Mouse (Mus musculus) NIH3T3 (cell line): ENCODE measurements around the gene Tmem60.

Experiments used
- DNase-seq: peaks from one replicate; pipeline ENCODE4 v3.0.0-alpha.2; 2012; ENCODE audit warnings: low read depth

Gene Tmem60

DNA sequence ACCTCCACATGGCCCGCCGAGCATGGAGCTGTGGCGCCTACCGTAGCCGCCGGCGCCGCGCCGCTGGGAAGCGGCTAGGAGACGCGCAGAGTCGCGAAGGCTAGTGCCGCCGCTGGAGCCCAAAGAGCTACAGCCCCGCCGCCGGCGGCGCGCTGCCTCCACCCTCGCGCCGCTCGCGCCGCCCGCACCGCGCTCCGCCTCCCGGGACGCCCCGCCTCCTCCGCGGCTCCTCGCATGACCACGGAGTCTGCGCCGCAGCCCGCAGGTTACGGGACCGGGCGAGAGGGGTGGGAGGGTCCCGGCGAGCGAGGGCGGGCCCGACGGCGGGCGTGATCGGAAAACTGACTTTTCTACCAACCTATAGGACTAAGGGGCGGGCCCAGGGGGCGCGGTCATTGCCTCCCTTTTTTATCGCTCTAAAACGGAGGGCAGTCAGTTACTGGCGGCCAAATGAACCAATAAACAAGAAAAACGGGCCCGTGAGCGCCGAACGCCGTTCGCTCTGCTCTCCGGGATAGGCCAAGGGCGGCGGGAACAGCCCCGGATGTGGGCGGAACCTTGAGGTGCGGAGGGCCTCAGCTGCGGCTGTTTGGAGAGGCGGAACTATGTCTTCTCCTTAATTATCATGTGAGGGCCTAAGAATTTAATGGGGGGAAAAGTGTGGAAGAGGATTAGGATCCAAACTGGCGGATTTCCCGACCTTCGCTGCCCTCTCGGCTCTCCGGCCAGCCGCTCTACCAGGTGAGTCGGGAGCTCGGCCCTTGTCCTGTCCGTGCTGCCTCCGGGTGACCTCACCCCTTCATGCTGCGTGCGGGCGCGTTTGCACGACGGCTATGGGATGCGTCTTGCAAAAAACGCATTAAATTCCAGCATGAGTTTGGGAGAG, at the start of gene Tmem60, which contains the start of gene Phtf2:
Gene Tmem60, plus strand, starts transcription at position 277 of the 886 bp plus-strand sequence.
Gene Phtf2, minus strand, starts transcription at position 210 of the 886 bp plus-strand sequence.
- DNase-seq: peak; percentile 99

DNA sequence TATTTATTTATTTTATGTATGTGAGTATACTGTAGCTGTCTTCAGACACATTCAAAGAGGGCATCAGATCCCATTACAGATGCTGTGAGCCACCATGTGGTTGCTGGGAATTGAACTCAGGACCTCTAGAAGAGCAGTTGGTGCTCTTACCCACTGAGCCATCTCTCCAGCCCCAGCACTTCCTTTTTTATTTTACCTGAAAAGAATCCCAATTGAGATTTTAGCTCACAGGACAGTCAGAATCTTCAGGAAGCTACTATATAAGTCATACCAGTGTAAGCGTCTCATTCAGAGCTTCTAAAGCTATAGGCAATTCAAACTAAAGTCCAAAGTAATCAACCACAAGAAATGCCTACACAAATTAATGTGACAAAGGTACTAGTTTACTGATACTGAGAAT, 47.6 kb upstream of the Tmem60 start:
- no peak for DNase-seq

DNA sequence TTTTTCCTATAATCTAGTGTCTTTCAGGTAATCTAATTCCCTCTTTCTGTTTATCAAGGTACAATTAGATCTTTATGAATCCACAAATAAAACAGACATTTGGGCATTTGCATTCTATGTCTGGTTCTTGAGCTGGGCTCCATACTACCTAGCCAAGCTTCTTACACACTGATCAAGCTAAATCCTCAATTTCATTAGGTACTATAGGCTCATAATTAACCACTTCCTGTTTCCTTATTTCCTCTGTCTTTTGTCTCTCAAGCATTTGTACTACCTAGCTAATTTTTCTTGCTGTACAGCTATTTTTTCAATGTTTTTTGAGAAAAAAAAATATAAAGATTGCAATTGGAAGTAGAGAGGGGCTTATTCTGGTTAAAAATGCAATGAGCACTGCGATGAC, 44.9 kb upstream of the Tmem60 start:
- no peak for DNase-seq

DNA sequence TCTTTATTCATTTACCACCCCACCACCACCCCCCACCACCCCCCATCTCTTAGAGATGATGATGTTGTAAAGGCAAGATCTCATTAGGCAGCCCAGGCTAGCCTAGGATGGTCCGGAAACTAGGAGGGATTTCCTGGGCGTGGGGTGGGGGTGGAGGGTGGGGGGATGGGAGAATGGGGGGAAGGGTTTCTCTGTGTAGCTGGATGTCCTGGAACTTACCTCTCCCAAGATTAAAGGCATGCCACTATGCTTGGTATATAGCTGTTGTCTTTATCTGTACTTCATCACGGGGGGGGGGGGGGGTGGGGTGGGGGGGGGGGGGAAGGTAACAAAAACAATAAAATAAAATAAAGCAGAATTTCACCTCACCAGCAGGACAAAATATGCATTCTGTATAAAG, 38.6 kb upstream of the Tmem60 start:
- DNase-seq: no peak

DNA sequence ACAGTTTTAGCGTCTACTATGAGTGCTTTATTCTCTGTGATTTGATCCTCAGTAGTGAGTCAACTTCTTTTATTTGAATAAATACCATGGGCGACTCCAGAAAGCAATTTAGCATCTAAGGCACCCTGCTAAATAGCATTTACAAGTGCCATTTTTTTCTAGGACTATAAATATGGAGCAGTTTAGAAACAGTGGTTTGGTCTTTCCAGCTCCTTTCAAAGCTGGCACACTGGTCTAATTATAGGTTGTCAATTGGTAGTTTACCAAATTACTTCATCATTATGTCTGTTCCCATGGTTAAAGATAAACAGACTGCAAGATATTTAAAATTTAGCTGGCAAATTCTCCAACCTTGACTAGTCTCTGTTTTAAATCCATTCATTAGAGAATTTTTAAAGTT, 38.2 kb upstream of the Tmem60 start:
- DNase-seq: no peak

DNA sequence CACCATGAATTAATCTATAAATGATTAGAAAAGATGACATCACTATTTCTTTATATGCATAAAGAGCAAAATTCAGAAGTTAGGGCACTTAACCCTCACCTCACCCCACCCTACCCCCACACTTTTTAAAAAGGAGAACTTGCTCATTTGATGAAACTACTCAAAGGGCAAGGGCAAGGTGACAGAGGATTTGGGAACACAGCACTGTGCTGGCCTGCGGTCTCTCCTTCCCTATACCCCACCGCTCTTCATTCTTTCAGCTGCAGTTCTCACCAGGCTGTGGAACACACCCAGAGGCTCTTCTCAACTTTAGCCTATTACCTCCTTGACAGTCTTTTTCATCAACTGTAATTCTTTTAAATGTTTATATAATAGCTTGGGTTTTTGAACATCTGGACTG, 35.0 kb upstream of the Tmem60 start:
- no peak for DNase-seq

DNA sequence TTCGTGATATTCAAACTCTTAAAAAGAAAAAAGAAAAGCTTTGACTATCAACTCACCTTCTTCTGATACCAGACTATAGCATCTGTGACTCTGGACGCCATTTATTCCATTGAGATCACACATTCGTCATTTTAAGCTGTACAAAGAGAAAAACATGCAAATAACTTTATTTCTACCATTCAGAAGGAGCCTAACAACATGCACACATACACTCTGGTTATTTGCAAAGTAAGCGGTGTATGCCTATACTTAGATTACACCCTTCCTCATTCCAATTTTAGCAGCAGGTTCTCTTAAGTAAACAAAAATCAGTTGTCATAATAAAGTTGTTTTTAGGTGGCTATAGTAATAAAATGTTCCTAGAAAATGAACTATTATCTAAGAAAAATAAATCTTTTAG, 26.9 kb upstream of the Tmem60 start:
- no peak for DNase-seq

DNA sequence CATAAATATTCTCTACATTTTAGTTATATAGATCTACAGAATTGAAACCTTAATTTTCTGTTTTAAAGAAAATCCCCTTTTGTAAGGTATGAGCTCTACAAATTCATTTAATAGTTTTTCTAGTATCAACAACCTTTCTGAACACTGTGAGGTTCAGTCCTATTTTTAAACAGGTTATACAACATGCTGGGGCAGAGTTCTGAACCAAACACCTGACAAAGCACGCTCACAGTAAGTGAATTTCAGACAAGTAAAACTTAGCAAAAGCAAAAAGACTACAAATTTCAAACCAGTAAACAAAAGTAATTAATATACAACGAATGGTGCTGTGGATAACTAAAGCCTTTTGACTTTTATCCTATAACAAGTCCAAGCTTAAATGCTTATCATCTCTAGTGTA, 23.6 kb upstream of the Tmem60 start:
- DNase-seq: no peak

DNA sequence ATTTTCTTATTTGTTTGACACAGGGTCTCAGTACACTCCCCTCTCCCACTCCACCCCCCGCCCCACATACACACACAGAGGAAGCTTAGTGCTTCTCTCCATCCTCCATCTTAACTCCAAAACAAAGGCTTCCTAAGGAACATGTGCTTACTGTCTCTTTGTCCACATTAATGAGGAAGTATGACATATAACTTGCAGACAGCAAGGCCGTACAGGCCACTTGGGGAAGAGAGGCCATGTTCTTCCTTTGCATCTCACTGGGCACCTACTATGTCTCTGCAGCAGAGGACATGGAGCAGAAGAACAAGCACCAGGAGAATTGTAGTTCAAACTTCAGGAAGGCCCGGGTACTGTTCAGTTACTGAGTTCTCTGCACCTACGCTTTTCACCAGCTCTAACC, 21.4 kb upstream of the Tmem60 start:
- no peak for DNase-seq

DNA sequence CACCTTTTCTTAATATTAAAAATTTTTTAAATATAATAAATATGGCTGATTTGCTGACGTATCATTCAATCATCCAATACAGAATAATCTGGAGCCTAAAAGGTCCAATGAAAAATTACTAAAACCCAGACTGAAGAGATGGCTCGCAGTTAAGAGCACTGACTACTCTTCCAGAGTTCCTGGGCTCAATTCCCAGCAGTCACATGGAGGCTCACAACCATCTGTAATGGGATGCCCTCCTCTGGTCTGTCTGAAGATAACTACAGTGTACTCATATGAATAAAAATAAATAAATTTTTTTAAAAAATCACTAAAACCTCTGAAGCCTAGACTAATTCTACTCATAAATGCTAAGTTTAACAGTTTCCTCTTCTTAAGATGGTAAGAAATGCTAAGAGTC, 20.1 kb upstream of the Tmem60 start:
- DNase-seq: peak; percentile 52

DNA sequence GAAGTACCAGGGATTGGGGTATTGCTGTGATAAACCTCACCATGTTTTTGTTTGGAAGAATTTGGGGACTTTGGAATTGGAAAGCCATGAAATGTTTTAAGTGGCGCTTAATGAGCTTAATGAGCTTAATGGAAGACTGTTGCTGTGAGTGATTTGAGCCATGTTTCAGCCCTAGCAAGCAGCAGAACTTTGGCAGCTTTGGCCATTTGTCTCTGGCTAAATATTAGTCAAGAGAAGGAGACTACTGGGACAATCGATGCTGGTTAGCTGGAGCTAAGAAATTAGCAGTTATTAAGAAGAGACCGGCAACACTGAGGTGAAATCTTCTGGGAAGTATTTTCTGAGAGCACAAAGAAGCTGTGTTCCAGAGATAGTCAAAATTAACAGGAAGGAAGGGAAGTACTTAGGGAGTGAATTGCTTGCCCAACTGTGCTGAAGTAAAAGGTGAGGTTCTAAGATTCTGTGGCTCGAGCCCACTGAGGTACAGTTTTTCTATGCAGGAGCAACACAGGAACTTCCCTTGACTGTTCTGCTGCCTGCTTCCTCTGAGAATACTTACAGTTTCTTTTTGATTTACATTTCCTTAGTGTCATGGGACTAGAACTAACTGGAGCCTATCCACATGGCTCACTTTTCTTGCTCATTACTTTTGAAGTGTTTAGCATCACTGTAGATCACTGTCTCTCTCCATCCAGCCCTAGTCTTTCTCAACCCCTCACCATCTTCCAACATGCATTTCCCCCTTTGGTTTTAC, 17.6 kb upstream of the Tmem60 start:
- no peak for DNase-seq

DNA sequence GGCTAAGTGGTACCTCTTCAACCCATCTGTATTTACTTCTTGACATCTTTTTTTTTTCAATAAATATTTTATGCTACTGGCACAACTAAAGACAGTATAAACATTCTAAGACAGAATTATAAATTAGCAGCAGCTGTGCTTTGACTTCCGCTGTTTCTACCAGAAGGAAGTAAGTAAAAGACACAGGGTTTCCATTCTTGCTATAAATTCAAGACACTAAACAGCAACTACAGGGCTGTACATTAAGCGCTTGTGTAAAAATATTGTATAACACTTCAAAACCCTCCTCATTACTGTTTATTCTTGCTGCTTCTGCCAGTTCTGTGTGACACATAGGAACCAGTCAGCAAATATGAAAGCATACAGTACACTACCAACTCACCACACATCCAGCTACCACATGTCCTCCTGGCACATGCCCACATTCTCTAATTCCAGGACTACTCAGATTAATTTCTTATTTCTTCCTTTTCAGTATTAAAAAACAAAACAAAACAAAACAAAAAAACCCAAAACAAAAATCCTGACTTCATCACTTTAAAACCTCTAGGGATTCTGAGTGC, 16.7 kb upstream of the Tmem60 start:
- DNase-seq: peak; percentile 17

DNA sequence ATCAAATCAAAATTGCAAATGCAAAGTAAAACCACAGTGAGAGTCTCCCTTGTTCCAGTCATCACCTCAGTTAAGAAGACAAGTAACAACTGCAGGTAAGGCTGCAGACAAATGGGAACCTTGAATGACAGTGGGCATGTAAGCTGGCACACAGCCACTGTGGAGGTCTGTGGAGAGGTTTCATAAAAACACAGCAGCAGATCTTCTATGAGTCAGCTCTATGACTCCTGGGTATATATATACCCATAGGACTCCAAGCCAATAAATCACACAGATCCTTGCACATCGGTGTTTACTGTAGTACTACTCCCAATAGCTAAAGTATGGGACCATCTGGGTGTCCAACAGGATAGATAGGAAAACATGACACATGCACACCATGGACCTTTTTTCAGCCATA, 8.8 kb upstream of the Tmem60 start:
- peak; percentile 54 for DNase-seq

DNA sequence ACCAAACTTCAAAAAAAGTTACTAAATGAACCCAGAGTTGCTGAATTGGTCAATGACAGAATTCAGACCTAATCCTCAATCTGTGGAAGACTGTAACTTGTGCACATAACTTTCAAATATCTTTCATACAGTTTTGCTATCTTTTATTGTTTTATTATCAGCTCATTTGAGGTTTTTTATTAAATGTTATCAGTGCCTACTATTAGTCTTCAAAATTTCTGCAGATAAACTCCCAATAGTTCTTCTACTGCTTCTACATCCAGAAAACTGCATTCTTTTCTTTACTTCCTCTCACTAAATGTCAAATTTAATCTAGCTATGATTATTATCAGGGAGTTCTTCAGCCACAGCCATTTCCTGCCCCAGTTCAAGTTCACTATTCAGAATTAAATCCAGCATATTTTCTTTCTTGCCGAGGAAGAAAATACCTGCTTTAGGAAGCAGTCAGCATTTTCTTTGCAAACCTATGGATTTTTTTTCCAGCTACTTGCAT, 5.0 kb upstream of the Tmem60 start:
- no peak for DNase-seq

DNA sequence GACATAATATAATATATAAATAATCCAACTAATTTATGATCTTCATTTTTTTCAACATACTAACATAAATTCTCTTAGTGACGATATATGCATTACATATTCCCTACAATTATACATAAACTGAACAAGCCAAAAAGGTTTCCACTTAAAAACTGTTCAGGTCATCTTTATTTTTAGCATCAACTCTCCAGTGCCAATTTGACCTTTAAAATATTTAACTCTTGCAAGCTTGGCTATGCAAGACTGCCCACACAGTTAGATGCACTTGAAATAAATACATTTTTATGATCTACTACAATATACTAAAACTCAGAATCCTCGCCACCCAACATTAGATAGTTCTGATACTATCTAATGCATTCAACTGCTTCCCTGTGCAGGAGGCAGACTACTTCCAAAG, 1.6 kb upstream of the Tmem60 start:
- DNase-seq: peak; percentile 21

DNA sequence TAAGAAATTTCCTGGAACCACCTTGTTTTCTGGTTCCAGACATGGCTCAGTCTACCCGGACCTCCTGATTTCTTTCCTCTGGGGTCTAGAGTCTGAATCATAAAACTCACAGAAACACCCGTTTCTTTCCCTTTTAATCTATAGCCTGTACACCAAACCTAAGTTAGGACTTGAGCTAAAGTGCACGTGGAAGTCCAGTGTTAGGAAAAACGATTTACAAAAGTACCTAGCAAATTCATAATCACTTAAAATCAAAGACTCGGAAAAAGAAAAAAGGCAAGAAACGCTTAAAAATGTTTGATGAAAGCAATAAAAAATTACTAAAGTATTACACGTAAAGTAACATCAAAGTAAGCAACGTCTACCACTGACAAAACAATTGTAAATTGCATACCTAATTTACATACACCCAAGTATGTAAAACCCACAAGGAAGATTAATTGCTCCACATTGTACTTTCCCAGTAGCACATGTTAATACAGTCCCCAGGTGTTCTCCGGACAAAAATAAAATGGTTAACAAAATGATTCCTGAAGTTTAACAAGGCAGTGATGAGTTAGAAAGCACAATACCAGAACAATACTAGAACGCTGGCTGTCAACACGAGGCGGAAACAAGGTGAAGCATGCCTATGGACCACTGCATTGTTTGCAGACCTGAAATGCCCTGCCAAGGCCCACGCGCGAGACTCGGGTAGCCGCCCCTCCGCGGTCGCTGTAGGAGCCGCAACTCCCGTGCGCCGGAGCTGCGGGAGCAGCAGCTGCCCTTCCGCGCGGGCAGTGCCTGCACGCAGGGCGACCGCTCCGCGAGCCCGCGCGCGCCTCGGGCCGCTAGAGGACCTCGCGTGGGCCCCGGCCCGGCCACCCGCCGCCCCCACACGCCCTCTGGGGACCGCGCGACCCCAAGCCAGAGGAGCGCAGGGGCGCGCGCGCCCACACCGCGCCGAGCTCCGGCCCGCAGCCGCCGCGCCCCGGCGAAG, 905 bp upstream of the Tmem60 start:
- peak; percentile 59 for DNase-seq

DNA sequence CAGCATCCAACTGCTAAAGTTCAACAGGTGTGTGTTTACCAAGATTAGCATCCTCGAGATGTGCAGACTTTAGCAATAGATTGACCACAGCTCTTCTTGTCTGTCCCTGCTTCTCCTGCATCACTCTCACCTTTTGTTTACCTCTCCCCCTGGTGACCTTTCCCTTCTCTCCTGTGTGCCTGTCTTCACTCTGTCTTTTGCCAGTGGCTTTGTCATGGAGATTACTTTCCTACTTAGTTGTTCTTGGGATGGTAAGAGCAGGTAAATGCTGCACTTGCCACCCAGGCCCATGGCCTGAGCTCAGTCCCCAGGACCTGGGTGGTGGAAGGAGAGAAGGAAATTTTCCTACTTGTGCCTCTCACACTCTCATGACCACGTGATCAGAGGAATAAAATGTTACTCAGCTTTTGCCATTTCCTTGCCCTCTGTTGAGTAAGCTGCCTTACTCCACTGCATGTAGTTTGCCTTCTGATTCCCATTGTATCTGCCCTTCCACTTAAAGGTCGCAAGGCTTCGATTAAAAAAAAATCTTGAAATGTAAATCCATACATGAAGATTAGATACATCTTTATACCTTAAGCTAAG, 2.1 kb downstream of the Tmem60 start:
- DNase-seq: peak; percentile 18

DNA sequence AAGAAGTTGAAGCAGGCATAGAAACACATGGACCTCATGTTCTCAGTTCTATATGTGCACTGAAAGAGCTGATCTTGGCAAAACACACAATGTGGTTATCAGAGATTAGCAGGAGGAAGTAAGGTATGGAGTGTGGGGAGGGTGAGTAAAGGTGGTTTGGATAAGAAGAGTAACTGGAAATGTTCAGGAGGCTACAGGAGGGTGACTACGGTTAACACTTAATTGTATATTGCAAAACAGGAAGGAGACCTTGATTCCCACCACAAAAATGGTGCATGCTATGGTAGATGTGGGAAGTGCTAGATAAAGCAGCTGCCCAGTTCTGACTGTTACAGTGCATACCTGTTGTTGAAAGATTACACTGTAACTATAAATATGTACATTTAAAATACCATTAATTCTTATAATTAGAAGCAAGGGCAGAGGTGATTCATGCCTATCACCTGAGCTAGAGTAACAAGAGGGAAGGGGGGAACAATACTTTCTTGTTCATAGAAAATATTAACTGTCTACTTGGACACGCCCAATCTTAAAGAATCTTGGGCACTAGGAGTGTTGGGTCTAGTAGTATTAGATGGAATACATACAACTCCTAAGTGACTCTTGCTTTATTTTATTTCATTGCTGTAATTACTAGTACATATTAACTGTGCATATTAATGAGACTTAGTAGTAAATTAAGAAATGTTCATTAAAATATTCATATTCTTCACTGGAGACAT, 15.6 kb downstream of the Tmem60 start:
- DNase-seq: no peak

DNA sequence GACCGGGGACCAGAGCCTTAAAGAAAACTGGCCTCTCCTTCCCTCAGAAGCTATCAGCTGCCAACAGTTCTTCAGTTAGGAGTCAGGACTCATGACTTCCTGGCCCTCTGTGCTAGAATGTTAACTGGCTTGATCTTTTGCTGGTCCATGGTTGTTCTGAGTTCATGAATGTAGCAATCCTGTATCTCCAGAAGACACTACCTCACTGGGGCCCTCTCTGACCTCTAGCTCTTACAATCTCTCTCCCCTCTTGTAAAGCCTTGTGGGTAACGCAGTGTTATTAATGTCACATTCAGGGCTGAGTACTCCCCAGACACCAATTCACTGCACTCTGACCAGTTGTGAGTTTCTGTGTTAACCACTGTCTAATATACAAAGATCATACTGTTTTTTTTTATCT, 22.7 kb downstream of the Tmem60 start:
- DNase-seq: no peak

DNA sequence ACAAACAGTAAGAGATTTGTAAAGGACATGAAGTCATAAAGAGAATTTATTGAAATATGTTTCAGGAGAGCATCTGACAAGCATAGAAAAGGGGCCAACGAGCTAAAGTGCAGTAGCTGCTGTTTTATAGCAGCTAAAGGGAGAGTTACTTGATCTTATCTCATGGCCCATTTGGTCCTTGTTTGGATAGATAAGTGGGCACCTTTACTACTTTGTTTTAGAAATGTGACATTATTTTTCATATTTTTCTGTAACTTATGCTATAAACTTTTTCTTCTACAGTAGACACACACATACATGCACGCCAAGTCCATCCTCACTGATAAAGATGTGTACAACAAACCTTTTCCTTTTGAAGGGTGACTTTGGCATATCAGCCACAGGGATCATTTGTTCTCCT, 23.4 kb downstream of the Tmem60 start:
- DNase-seq: no peak

DNA sequence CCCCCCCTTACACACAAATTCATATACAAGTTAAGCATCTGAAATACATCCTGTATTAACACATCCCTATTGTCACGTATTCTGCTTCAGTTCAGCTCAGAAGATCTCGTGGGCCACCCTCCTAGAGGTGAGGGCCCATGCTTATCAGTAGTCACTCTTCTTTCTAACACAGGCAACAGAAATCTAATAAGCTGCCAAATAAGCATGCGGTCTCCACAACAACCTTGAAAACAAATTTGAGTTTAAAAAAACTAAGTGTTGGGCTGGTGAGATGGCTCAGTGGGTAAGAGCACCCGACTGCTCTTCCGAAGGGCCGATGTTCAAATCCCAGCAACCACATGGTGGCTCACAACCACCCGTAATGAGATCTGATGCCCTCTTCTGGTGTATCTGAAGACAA, 24.2 kb downstream of the Tmem60 start:
- DNase-seq: no peak
